Mouse (Mus musculus) heart, embryonic 11.5 days (tissue): ENCODE measurements at regions not wholly inside any gene's neighbourhood (a gene's known extent, or its start where the extent isn't known, plus 50 kb on each side); places are given as distances from the start of the nearest gene placed in this dataset.

Source experiments
- ATAC-seq: fragments of 200-750 bp; cut with Nextera tagmentation; replicated peaks from 2 replicates; pipeline ENCODE4 v1.8.0; 2017; ENCODE audit warnings: moderate library complexity; ENCODE audit not compliant: insufficient number of reproducible peaks, low FRiP score, low TSS enrichment
- H3K27ac ChIP-seq: fragments of 300-500 bp; sonication (generic); 2 replicates; pipeline ENCODE4 v1.5.1; 2014; ENCODE audit warnings: mild to moderate bottlenecking, low read depth, low read length
- H3K27me3 ChIP-seq: fragments of 300-500 bp; sonication (generic); 2 replicates; pipeline ENCODE4 v1.6.1; 2014; ENCODE audit warnings: mild to moderate bottlenecking, low read length, mixed read lengths; ENCODE audit not compliant: control insufficient read depth, insufficient read depth
- H3K36me3 ChIP-seq: fragments of 300-500 bp; sonication (generic); 2 replicates; pipeline ENCODE4 v1.6.1; 2014; ENCODE audit warnings: mild to moderate bottlenecking, low read length, moderate library complexity, mixed read lengths; ENCODE audit not compliant: control insufficient read depth, insufficient read depth
- H3K4me1 ChIP-seq: fragments of 300-500 bp; sonication (generic); 2 replicates; pipeline ENCODE4 v1.6.1; 2014; ENCODE audit warnings: low read length; ENCODE audit not compliant: control insufficient read depth, insufficient read depth
- H3K4me2 ChIP-seq: fragments of 300-500 bp; sonication (generic); 2 replicates; pipeline ENCODE4 v1.6.1; 2014; ENCODE audit warnings: mild to moderate bottlenecking, moderate library complexity
- H3K4me3 ChIP-seq: fragments of 300-500 bp; sonication (generic); 2 replicates; pipeline ENCODE4 v1.5.1; 2014; ENCODE audit warnings: low read depth, low read length
- H3K9ac ChIP-seq: fragments of 300-500 bp; sonication (generic); 2 replicates; pipeline ENCODE4 v1.6.1; 2014; ENCODE audit warnings: mild to moderate bottlenecking, low read depth, low read length, moderate library complexity
- H3K9me3 ChIP-seq: fragments of 300-500 bp; sonication (generic); replicated peaks from 2 replicates; pipeline ENCODE4 v1.6.1; 2016; ENCODE audit warnings: low read length; ENCODE audit not compliant: control insufficient read depth
- WGBS: fragments of 180-500 bp; shearing (Covaris S2); extraction: QIAGEN DNeasy Blood & Tissue Kit; methylation state at CpG from one replicate; pipeline ENCODE4 v1.1.7; 2014; ENCODE audit not compliant: insufficient replicate concordance; 5-methylcytosine and 5-hydroxymethylcytosine counted together

DNA sequence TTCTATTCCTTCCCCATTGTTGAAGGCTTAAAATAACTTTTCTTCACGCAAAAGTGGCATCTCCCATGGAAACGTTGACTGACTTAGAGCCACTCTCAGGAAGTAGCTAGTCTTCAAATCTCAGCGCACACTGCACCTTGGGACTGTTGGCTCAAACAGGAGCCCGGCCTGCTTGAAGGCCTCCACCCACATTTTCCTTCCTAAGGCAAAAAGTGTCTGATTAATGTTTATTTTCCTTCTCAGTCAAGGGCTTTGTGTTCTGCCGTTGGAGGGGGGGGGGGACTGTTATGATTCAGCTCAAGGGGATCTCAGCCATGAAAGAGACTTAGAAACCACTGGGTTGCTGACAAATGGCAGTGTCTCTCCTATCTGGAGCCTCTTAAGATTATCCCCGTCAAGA, 56.5 kb upstream of the Arntl start:
- WGBS = 31% methylated on average over 6 of the region's 6 CpGs
- Histone ChIP-seq H3K9me3 (no peaks in the 10 kb centered on the region), H3K4me2 (no peak overlapping the region), H3K27ac (peak overlapping the region; percentile 65), H3K9ac (no peak overlapping the region), H3K4me1 (peaks cover 15% of the 10 kb centered on the region), H3K27me3 (no peaks in the 10 kb centered on the region), H3K36me3 (no peaks in the 10 kb centered on the region), H3K4me3 (no peak overlapping the region)
- ATAC-seq = no peak

DNA sequence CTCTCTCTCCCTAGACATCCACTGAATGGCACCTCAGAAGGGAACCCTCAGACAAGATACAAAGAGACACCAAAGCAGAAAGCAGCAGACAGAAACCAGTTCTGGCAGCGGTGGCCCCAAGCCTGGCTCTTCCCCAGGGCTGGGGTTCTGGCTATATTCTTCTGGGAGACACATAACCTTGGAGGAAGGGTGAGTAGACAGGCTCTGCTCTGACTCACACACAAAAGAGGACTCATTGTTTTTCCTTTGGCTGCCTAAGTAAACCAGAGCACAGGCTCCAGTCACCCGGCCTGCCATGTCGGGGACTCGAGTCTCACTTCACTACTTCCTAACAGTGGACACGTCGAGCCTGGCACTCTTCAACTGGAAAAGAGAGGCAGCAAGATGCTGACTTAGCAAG, 55.8 kb upstream of the Arntl start:
- Histone ChIP-seq H3K4me2 (no peak overlapping the region), H3K4me3 (no peak overlapping the region), H3K27me3 (no peaks in the 10 kb centered on the region), H3K9ac (0 out of 2 replicates have a peak overlapping the region, but pooled peaks have one; percentile 11), H3K36me3 (no peaks in the 10 kb centered on the region), H3K27ac (peak overlapping the region; percentile 65), H3K9me3 (no peaks in the 10 kb centered on the region), H3K4me1 (peaks cover 15% of the 10 kb centered on the region)
- WGBS = 25% methylated on average over 6 of the region's 6 CpGs
- no peak for ATAC-seq

GRCm38 (mm10) chr7:113153386-113153785, 53.9 kb upstream of the Arntl start:
- WGBS = 84% methylated on average over 2 of the region's 2 CpGs

DNA sequence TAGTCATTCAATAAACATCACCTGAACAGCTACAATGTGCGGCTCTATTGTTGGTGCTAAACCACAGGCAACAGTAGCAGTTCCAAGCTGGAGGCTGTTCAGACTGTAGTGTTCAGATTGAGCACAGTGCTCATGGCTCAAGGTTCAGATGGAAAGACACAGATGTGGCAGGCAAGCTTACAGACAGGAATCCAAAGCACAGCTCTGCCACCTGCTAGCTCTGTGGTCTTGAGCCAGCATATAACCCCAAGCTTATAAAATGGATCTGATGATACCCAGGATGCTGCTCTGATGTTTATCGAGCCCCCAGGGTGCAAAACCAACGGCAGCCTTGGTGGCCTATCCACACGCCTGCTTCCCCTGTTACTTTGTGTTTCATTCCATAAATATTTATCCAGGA, 53.2 kb upstream of the Arntl start:
- Histone ChIP-seq H3K9me3 (no peaks in the 10 kb centered on the region), H3K27me3 (no peaks in the 10 kb centered on the region), H3K4me1 (peaks cover 15% of the 10 kb centered on the region), H3K4me3 (no peak overlapping the region), H3K9ac (no peak overlapping the region), H3K36me3 (no peaks in the 10 kb centered on the region), H3K27ac (no peak overlapping the region), H3K4me2 (no peak overlapping the region)
- WGBS = 69% methylated on average over 4 of the region's 4 CpGs
- no peak for ATAC-seq

More at GRCm38 (mm10) chr7:113153386-113153785, 53.9 kb upstream of the Arntl start:
- Histone ChIP-seq H3K27ac (no peak overlapping the region), H3K27me3 (no peaks in the 10 kb centered on the region), H3K4me2 (no peak overlapping the region), H3K9ac (no peak overlapping the region), H3K4me1 (peaks cover 15% of the 10 kb centered on the region), H3K36me3 (no peaks in the 10 kb centered on the region), H3K4me3 (no peak overlapping the region), H3K9me3 (no peaks in the 10 kb centered on the region)
- ATAC-seq = no peak

DNA sequence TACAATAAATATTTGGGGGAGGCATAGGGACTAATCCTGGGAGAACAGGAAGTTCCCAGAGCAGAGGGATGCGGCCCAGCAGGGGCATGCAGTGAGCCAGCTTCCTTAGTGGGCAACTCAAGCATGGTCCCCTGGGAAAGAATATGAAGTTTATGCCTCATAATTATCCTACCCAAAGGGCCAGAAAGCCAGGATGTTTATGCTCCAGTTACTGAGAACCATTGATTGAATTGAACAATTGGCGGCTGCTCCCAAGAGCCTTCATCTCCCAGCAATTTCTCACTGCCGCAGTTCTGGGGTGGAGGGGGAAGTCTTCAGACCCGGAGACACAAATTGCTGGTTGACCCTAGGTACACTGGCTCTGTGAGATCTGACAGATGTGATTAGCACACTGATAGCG, 50.9 kb upstream of the Arntl start:
- H3K27ac ChIP-seq = no peak overlapping the region
- 73% methylated on average over 5 of the region's 5 CpGs for WGBS
- no peaks in the 10 kb centered on the region for H3K9me3 ChIP-seq
- no peaks in the 10 kb centered on the region for H3K27me3 ChIP-seq
- no peak for ATAC-seq
- no peak overlapping the region for H3K9ac ChIP-seq
- no peak overlapping the region for H3K4me3 ChIP-seq
- H3K4me2 ChIP-seq = no peak overlapping the region
- peaks cover 4% of the 10 kb centered on the region for H3K4me1 ChIP-seq
- no peaks in the 10 kb centered on the region for H3K36me3 ChIP-seq

- Histone ChIP-seq H3K4me2 (no peak overlapping the region), H3K9me3 (no peaks in the 10 kb centered on the region), H3K4me3 (no peak overlapping the region), H3K27ac (no peak overlapping the region), H3K9ac (no peak overlapping the region), H3K36me3 (no peaks in the 10 kb centered on the region), H3K4me1 (no peaks in the 10 kb centered on the region), H3K27me3 (no peaks in the 10 kb centered on the region)
- no peak for ATAC-seq
- WGBS = 75% methylated on average over 12 of the region's 12 CpGs
Measured at GRCm38 (mm10) chr7:113156861-113157747, 50.2 kb upstream of the Arntl start.
